Mouse (Mus musculus) left cerebral cortex, adult 2 months (tissue): ENCODE measurements around the gene Siae. TPM values are rescaled to one million over a fixed set of nuclear protein-coding genes. Genes with fewer than 3 reads are reported as not detected.

Source experiments
- DNase-seq, 2 experiments: peaks; one replicate each; pipeline ENCODE4 v3.0.0; 2021 to 2022; ENCODE audit warnings: low spot score in 2 of 2, mixed read lengths in 1 of 2; ENCODE audit errors: extremely low spot score in 1 of 2
- H3K27ac ChIP-seq: fragments of 200-600 bp; 2 replicates; pipeline ENCODE4 v1.8.1; 2022
- H3K4me3 ChIP-seq: fragments of 200-600 bp; 2 replicates; pipeline ENCODE4 v1.8.1; 2022
- CTCF ChIP-seq: fragments of 200-600 bp; IDR thresholded peaks from 2 replicates; pipeline ENCODE4 v1.8.1; 2022; ENCODE audit warnings: antibody characterized with exemption, mild to moderate bottlenecking, moderate library complexity
- intact Hi-C: fragments of 180-260 bp; cut with DNase I; formaldehyde crosslinking; loops from one replicate; pipeline ENCODE4 v1.15.1; 2025
- total RNA-seq, 2 experiments: library from RNA; stranded (reverse); gene quantifications; 2 replicates each; pipeline ENCODE4 v1.2.3; 2021

Gene Siae
- total RNA-seq, 2 experiments from 2014 or later: 17.1 to 18.8 TPM

GRCm38 (mm10) chr9:37636335-37636734, 80.8 kb downstream of the Siae start:
- peak; percentile 54 to 67 for DNase-seq
- TF ChIP-seq CTCF: peak; percentile 85
- Histone ChIP-seq H3K27ac (no peak overlapping the region; the same call in 1 of the 2 replicates), H3K4me3 (no peak overlapping the region)
- intact Hi-C loops: loop anchor here (5.0 kb wide), 1 partner anchor 204 kb away; the partner anchor contains the start of gene Robo3

- H3K27ac ChIP-seq: no peak overlapping the region; the same call in 1 of the 2 replicates
- H3K4me3 ChIP-seq: no peak overlapping the region
- DNase-seq: no peak
- TF ChIP-seq CTCF: no peak
- intact Hi-C loops: loop anchor here (5.0 kb wide), 1 partner anchor 205 kb away; the partner anchor contains the start of gene Robo3
Measured at GRCm38 (mm10) chr9:37636800-37637542, 81.5 kb downstream of the Siae start.

- Histone ChIP-seq H3K27ac (no peak overlapping the region), H3K4me3 (no peak overlapping the region)
- no peak for TF ChIP-seq CTCF
- DNase-seq: no peak
- intact Hi-C loops: loop anchor here (5.0 kb wide), 1 partner anchor 206 kb away; the partner anchor contains the start of gene Robo3
Measured at GRCm38 (mm10) chr9:37638721-37639120, 83.2 kb downstream of the Siae start.

- intact Hi-C loops: no loop called here
- no peak overlapping the region for H3K4me3 ChIP-seq
- TF ChIP-seq CTCF: no peak
- no peak overlapping the region for H3K27ac ChIP-seq
- DNase-seq: no peak
Measured at GRCm38 (mm10) chr9:37646246-37646645, 90.7 kb downstream of the Siae start.

- TF ChIP-seq CTCF: no peak
- Histone ChIP-seq H3K4me3 (no peak overlapping the region), H3K27ac (no peak overlapping the region)
- no peak for DNase-seq
- intact Hi-C loops: no loop called here
Measured at GRCm38 (mm10) chr9:37650639-37651038, 95.1 kb downstream of the Siae start.

- Histone ChIP-seq H3K4me3 (no peak overlapping the region), H3K27ac (no peak overlapping the region)
- no peak for DNase-seq
- intact Hi-C loops: no loop called here
- no peak for TF ChIP-seq CTCF
Measured at GRCm38 (mm10) chr9:37653836-37654235, 98.3 kb downstream of the Siae start.

GRCm38 (mm10) chr9:37655961-37656360, 100.5 kb downstream of the Siae start:
- intact Hi-C loops: no loop called here
- no peak for DNase-seq
- TF ChIP-seq CTCF: no peak
- peak overlapping the region; percentile 61 for H3K4me3 ChIP-seq
- H3K27ac ChIP-seq: peak overlapping the region; percentile 84; the same call in 1 of the 2 replicates

GRCm38 (mm10) chr9:37656439-37656881, 101.0 kb downstream of the Siae start:
- intact Hi-C loops: no loop called here
- no peak for TF ChIP-seq CTCF
- Histone ChIP-seq H3K27ac (peak overlapping the region; percentile 84), H3K4me3 (peak overlapping the region; percentile 61)
- DNase-seq: no peak

GRCm38 (mm10) chr9:37656931-37657481, 101.5 kb downstream of the Siae start, which contains the start of gene Tbrg1:
Tbrg1 (minus strand) TSS chr9:37657312.
- Histone ChIP-seq H3K4me3 (peak within 1 kb of the TSS; percentile 61), H3K27ac (peak within 1 kb of the TSS; percentile 84)
- peak; percentile 76 to 81 for DNase-seq
- TF ChIP-seq CTCF: no peak; the same call in none of the 2 replicates
- intact Hi-C loops: no loop called here

GRCm38 (mm10) chr9:37659413-37659812, 103.9 kb downstream of the Siae start:
- intact Hi-C loops: no loop called here

GRCm38 (mm10) chr9:37663210-37663609, 107.7 kb downstream of the Siae start:
- Histone ChIP-seq H3K27ac (no peak overlapping the region), H3K4me3 (no peak overlapping the region)
- intact Hi-C loops: no loop called here
- DNase-seq: no peak
- no peak for TF ChIP-seq CTCF

More at GRCm38 (mm10) chr9:37659413-37659812, 103.9 kb downstream of the Siae start:
- Histone ChIP-seq H3K27ac (no peak overlapping the region), H3K4me3 (no peak overlapping the region)
- TF ChIP-seq CTCF: no peak
- DNase-seq: no peak

- no peak for DNase-seq
- H3K4me3 ChIP-seq: no peak overlapping the region
- TF ChIP-seq CTCF: no peak
- intact Hi-C loops: no loop called here
- H3K27ac ChIP-seq: no peak overlapping the region
Measured at GRCm38 (mm10) chr9:37664604-37665003, 109.1 kb downstream of the Siae start.
